Mouse (Mus musculus) common myeloid progenitor, adult 5-6 weeks (primary cell): ENCODE results near the gene Jph4. TPM values are rescaled to one million over a fixed set of nuclear protein-coding genes. Genes with fewer than 3 reads are reported as not detected.

Experiments used
- ATAC-seq: replicated peaks from 2 replicates; pipeline ENCODE4 v1.8.0; 2016; ENCODE audit warnings: low read depth, mild to moderate bottlenecking, moderate TSS enrichment, inconsistent platforms; ENCODE audit not compliant: poor library complexity, severe bottlenecking
- total RNA-seq: library from RNA; stranded (forward); fragments of 200-1000, 187-1606 nt; gene quantifications from 2 replicates; pipeline ENCODE4 v1.2.3, GENCODE M21; 2017

The Jph4 gene
- total RNA-seq, 1 experiment from 2014 or later = not detected

- no peak for ATAC-seq
Measured at GRCm38 (mm10) chr14:55119421-55120134, 2.8 kb upstream of the Jph4 start.

- ATAC-seq = no peak
Measured at GRCm38 (mm10) chr14:55118852-55119251, 2.1 kb upstream of the Jph4 start.

- ATAC-seq = no peak
Measured at GRCm38 (mm10) chr14:55115846-55116245, 889 bp downstream of the Jph4 start.

GRCm38 (mm10) chr14:55114759-55115701 is 1.7 kb downstream of the Jph4 start:
- peak; percentile 36 for ATAC-seq

- ATAC-seq = peak; percentile 26; the same call in 1 of the 2 replicates
Measured at GRCm38 (mm10) chr14:55113975-55114645, 2.6 kb downstream of the Jph4 start.

- ATAC-seq = no peak
Measured at GRCm38 (mm10) chr14:55113351-55113974, 3.3 kb downstream of the Jph4 start.

- ATAC-seq = no peak
Measured at GRCm38 (mm10) chr14:55111720-55112119, 5.0 kb downstream of the Jph4 start.

GRCm38 (mm10) chr14:55110076-55110475 is 6.7 kb downstream of the Jph4 start:
- no peak for ATAC-seq

GRCm38 (mm10) chr14:55109048-55109873 is 7.5 kb downstream of the Jph4 start:
- ATAC-seq = no peak

GRCm38 (mm10) chr14:55108202-55108870 is 8.4 kb downstream of the Jph4 start:
- ATAC-seq = no peak

GRCm38 (mm10) chr14:55106990-55107389 is 9.7 kb downstream of the Jph4 start:
- ATAC-seq = no peak

- peak; percentile 87 for ATAC-seq
Measured at GRCm38 (mm10) chr14:55105836-55106809, 10.6 kb downstream of the Jph4 start, which contains the start of gene Ap1g2. Gene Ap1g2 (minus strand): TSS chr14:55106593.

- ATAC-seq = 0 out of 2 replicates have a peak, but pooled peaks have one; percentile 2
Measured at GRCm38 (mm10) chr14:55105386-55105785, 11.3 kb downstream of the Jph4 start.

- ATAC-seq = no peak
Measured at GRCm38 (mm10) chr14:55104365-55104764, 12.4 kb downstream of the Jph4 start.

GRCm38 (mm10) chr14:55102253-55102785 is 14.4 kb downstream of the Jph4 start:
- ATAC-seq = no peak

- ATAC-seq = peak; percentile 27; the same call in 1 of the 2 replicates
Measured at GRCm38 (mm10) chr14:55101592-55101991, 15.1 kb downstream of the Jph4 start.

- ATAC-seq = peak; percentile 55
Measured at GRCm38 (mm10) chr14:55098067-55098466, 18.7 kb downstream of the Jph4 start.
